Mouse (Mus musculus): ENCODE measurements around the gene Cox16. TPM values are rescaled to one million over a fixed set of nuclear protein-coding genes. Genes with fewer than 3 reads are reported as not detected.

Gene Cox16
- total RNA-seq, 2 experiments from 2014 or later: 34.5 to 42.1 TPM

DNA sequence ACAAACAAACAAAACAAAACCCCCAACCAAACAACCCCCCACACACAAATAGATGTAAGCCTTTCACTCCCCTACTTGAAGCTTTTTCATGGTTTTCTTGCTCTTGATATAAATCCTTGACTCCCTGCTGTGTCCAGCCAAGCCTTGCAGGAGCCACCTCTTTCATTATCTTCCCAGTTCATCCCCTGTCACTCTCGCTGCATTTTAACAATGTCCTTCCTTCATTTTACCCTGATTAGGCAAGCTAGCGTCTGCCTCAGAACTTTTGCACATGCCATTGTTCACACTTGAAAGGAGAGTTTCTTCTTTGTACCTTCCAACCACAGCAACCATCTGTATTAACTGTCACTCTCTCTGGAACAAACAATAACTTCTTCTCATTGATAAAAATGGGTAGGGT, 167.1 kb downstream of the Cox16 start:
- TF ChIP-seq CTCF (IDR thresholded peaks at IDR 0.05): no peak
- no peak overlapping the region for H3K4me3 ChIP-seq
- intact Hi-C loops (cut with DNase I): no loop called here
- no peak overlapping the region for H3K27ac ChIP-seq
- no peak for DNase-seq (ENCODE audit: extremely low spot score in 1 of 2, low spot score in 2 of 2)

- intact Hi-C loops (cut with DNase I): no loop called here
- H3K4me3 ChIP-seq: no peak overlapping the region
- no peak for TF ChIP-seq CTCF (IDR thresholded peaks at IDR 0.05)
- no peak for DNase-seq (ENCODE audit: extremely low spot score in 1 of 2, low spot score in 2 of 2)
- no peak overlapping the region for H3K27ac ChIP-seq
These were observed 169.0 kb downstream of the Cox16 start for GRCm38 (mm10) chr12:81315953-81316352.

Other genes with a start within 250 kb of the Cox16 start
- 10 to 100 TPM; 23.4 to 24.2 TPM for gene Slc8a3, start 151.9 kb downstream of the Cox16 start, total RNA-seq (2021)
- gene Gm4787, start 105.7 kb downstream of the Cox16 start, total RNA-seq (2021): 1 to 10 TPM; 1.8 to 2.6 TPM
- gene Adam4, start 63.2 kb downstream of the Cox16 start, total RNA-seq (2021): 1 to 10 TPM; 2.9 to 3.3 TPM
- 10 to 100 TPM; 40.1 to 45.6 TPM for gene Gm20498, start 47.8 kb upstream of the Cox16 start, total RNA-seq (2021)
- 10 to 100 TPM; 37.1 to 38.0 TPM for gene Synj2bp, start 47.8 kb upstream of the Cox16 start, total RNA-seq (2021)
- gene Adam21, start 83.3 kb upstream of the Cox16 start, total RNA-seq (2021): under 1 TPM; 0.29 to 0.35 TPM
- 10 to 100 TPM; 26.6 to 31.2 TPM for gene Med6, start 109.9 kb upstream of the Cox16 start, total RNA-seq (2021)
- gene Ttc9, start 146.1 kb upstream of the Cox16 start, total RNA-seq (2021): 10 to 100 TPM; 49.5 to 50.5 TPM

Measured in left cerebral cortex, adult 2 months (tissue).